21 mouse cellular contexts compared by ENCODE assay signal in the genomic region with DNA sequence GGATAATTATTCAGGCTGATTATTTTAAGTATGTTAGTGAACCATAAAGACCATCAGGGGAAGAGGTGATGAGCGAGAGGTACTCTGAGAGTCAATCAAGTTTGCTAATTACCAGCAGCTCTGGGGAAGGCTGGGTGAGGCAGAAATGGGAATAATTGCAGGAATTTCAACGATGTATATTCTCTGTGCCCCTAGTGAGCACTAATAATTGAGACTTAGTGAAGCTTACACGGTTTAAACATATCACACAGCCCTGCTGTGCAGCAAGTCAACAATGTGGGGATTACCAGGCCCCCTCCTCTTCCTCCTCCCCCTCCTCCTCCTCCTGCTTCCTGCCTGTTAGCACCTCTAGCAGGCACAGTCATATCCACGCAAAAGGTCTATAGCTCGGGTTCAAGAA. TPM values are rescaled to one million over a fixed set of nuclear protein-coding genes. Genes with fewer than 3 reads are reported as not detected.
DNase-seq lines count a peak whose midpoint lies in the region; ATAC-seq and TF ChIP-seq lines count a peak whose summit lies in the region.
"Had no signal": no experiment of that assay in that cellular context is flagged by ENCODE, and none has a peak within 500 bp of the region (broad histone marks: within the 10 kb centered on the region; RNA-seq: fewer than 3 reads in every experiment).

No protein-coding gene starts in this region.

- peaks cover 2% of the 10 kb centered on the region; the same call in 1 of the 2 replicates for H3K4me1 ChIP-seq in forebrain, postnatal 0 days (ENCODE audit: insufficient read depth)
- H3K4me1 ChIP-seq in midbrain, embryonic 14.5 days (ENCODE audit: control insufficient read depth, insufficient read depth, low read length): peaks cover 14% of the 10 kb centered on the region
- H3K4me1 ChIP-seq: intestine, embryonic 15.5 days had no signal

- no peak overlapping the region for H3K9ac ChIP-seq in forebrain, postnatal 0 days
- no peak overlapping the region for H3K9ac ChIP-seq in midbrain, embryonic 14.5 days (replicated peaks; ENCODE audit: low read length)
- H3K9ac ChIP-seq: intestine, embryonic 15.5 days; kidney, embryonic 15.5 days had no signal

- no peak for TF ChIP-seq POLR2A in brain, embryonic 14.5 days (IDR thresholded peaks at IDR 0.05; ENCODE audit: borderline replicate concordance, extremely low read depth, insufficient read depth, insufficient read length, poor library complexity, severe bottlenecking)

- H3K27ac ChIP-seq in forebrain, postnatal 0 days (ENCODE audit: low read depth, low read length): no peak overlapping the region
- H3K27ac ChIP-seq in midbrain, embryonic 14.5 days (replicated peaks; ENCODE audit: low read depth, low read length): no peak overlapping the region
- H3K27ac ChIP-seq: gastrocnemius, adult 2 months; intestine, embryonic 15.5 days; kidney, embryonic 15.5 days; macrophage had no signal

- no peaks in the 10 kb centered on the region for H3K36me3 ChIP-seq in forebrain, postnatal 0 days (ENCODE audit: insufficient read depth)
- no peaks in the 10 kb centered on the region for H3K36me3 ChIP-seq in midbrain, embryonic 14.5 days (ENCODE audit: control insufficient read depth, insufficient read depth, low read length)
- H3K36me3 ChIP-seq: intestine, embryonic 15.5 days; kidney, embryonic 15.5 days had no signal

- ATAC-seq in forebrain, postnatal 0 days: peak; percentile 21; the same call in 1 of the 2 replicates
- ATAC-seq in midbrain, embryonic 14.5 days (ENCODE audit: low FRiP score, low TSS enrichment): no peak
- no peak for ATAC-seq in megakaryocyte-erythroid progenitor cell, adult 5-6 weeks (replicated peaks; ENCODE audit: low FRiP score, low TSS enrichment, poor library complexity, severe bottlenecking)
- ATAC-seq: CD4-positive, CD25-positive, alpha-beta regulatory T cell, adult 4 months; intestine, embryonic 15.5 days had no signal

- whole genome bisulfite sequencing in forebrain, postnatal 0 days: 6% methylated on average over 5 of the region's 5 CpGs
- WGBS in midbrain, embryonic 14.5 days: 12% methylated on average over 5 of the region's 5 CpGs

- peak; percentile 63 for DNase-seq in Muller cell, postnatal 12 days (ENCODE audit: inconsistent ontology term)
- DNase-seq in brain, embryonic 14.5 days (ENCODE audit: low read depth): peak; percentile 75
- no peak for DNase-seq in forebrain, postnatal 0 days
- peak; percentile 44 for DNase-seq in midbrain, embryonic 14.5 days
- no peak for DNase-seq in adrenal gland, adult 18-20 months (ENCODE audit: low spot score in 2 of 2)
- DNase-seq in lung, postnatal 10 days: no peak
- DNase-seq: adrenal gland, postnatal 36 days; cerebellum, adult 9-11 months; gastrocnemius, adult 2 months; heart, adult 18-20 months; lung, adult 18-20 months; thymus, adult 2 months had no signal

- H3K27me3 ChIP-seq in forebrain, postnatal 0 days (ENCODE audit: insufficient read depth, low read length): no peaks in the 10 kb centered on the region; the same call in 1 of the 2 replicates
- peaks cover 22% of the 10 kb centered on the region for H3K27me3 ChIP-seq in midbrain, embryonic 14.5 days (ENCODE audit: control insufficient read depth, insufficient read depth, low read length)
- H3K27me3 ChIP-seq: intestine, embryonic 15.5 days had no signal

- TF ChIP-seq CTCF in brain, embryonic 14.5 days (IDR thresholded peaks at IDR 0.05; ENCODE audit: borderline replicate concordance, extremely low read depth, insufficient read depth, insufficient read length): no peak
- no peak for TF ChIP-seq CTCF in forebrain, postnatal 0 days (IDR thresholded peaks at IDR 0.05; ENCODE audit: low read depth)

- no peak overlapping the region for H3K4me2 ChIP-seq in forebrain, postnatal 0 days (ENCODE audit: low read depth)
- H3K4me2 ChIP-seq in midbrain, embryonic 14.5 days (ENCODE audit: low read length): no peak overlapping the region
- H3K4me2 ChIP-seq: intestine, embryonic 15.5 days; kidney, embryonic 15.5 days had no signal

- H3K4me3 ChIP-seq in forebrain, postnatal 0 days (ENCODE audit: low read depth, low read length): no peak overlapping the region
- H3K4me3 ChIP-seq in midbrain, embryonic 14.5 days (replicated peaks; ENCODE audit: low read depth, low read length): no peak overlapping the region
- H3K4me3 ChIP-seq: gastrocnemius, adult 2 months; intestine, embryonic 15.5 days; kidney, embryonic 15.5 days; myocyte had no signal

- no peaks in the 10 kb centered on the region for H3K9me3 ChIP-seq in forebrain, postnatal 0 days (ENCODE audit: low read length)
- no peaks in the 10 kb centered on the region for H3K9me3 ChIP-seq in midbrain, embryonic 14.5 days (ENCODE audit: control insufficient read depth, low read length)
- H3K9me3 ChIP-seq: intestine, embryonic 15.5 days; kidney, embryonic 15.5 days had no signal

RNA-seq across cellular contexts. Expression of a gene that starts 37.7 kb away (rescaled TPM):
- 0.08 TPM in 1 of 2 replicates, not detected in the other for polyA plus RNA-seq in brain, embryonic 14.5 days (2012; rRNA removed)
- total RNA-seq in forebrain, postnatal 0 days (2014; rRNA removed): not detected in 2 replicates
- polyA plus RNA-seq in forebrain, postnatal 0 days (2015; fragmentation: Nextera tagmentation; extraction: Ambion mirVana): not detected in 2 replicates
- polyA plus RNA-seq in midbrain, embryonic 14.5 days (2014; fragmentation: Nextera tagmentation; extraction: Ambion mirVana): not detected in 2 replicates
- total RNA-seq in adrenal gland, adult 18-20 months (2021): not detected
- not detected in 2 replicates for total RNA-seq in megakaryocyte-erythroid progenitor cell, adult 5-6 weeks (2014; fragmentation: Nextera tagmentation)
- not detected in 2 replicates for total RNA-seq in megakaryocyte-erythroid progenitor cell, adult 5-6 weeks (2017)
- total RNA-seq: adrenal gland, postnatal 36 days; gastrocnemius, adult 2 months; heart, adult 18-20 months; MEL had no signal
- polyA plus RNA-seq: CD4-positive, CD25-positive, alpha-beta regulatory T cell, adult 4 months; heart, postnatal 0 days; intestine, embryonic 15.5 days; kidney, embryonic 15.5 days; limb, embryonic 14.5 days; macrophage; myocyte had no signal

Comparison
In these comparisons a context has a peak if more than half of its experiments do, and no peak if none do; other contexts are left out.
1. DNase-seq: peak in Muller cell, postnatal 12 days (single experiment), brain, embryonic 14.5 days (single experiment) and midbrain, embryonic 14.5 days (single experiment); none in forebrain, postnatal 0 days (single experiment), adrenal gland, adult 18-20 months (0 of 2) and lung, postnatal 10 days (single experiment).